Mouse (Mus musculus) spleen, adult 2 months (tissue): Measurements from ENCODE around the gene Fyb. TPM values are rescaled to one million over a fixed set of nuclear protein-coding genes. Genes with fewer than 3 reads are reported as not detected.

Source experiments
- DNase-seq, 2 experiments: peaks; one replicate each; pipeline versions ENCODE4 v3.0.0 to v3.0.0-alpha.2; 2012 to 2021; ENCODE audit warnings: low spot score in 2 of 2, low read depth in 1 of 2
- H3K27ac ChIP-seq: fragments of 200-500 bp; 2 replicates; pipeline ENCODE4 v1.5.1; 2012; ENCODE audit warnings: low read length, inconsistent platforms; ENCODE audit not compliant: insufficient read depth
- H3K27me3 ChIP-seq: fragments of 200-500 bp; 2 replicates; pipeline ENCODE4 v1.6.1; 2012; ENCODE audit warnings: mild to moderate bottlenecking, moderate library complexity, low read length, inconsistent platforms; ENCODE audit not compliant: control insufficient read depth, insufficient read depth
- H3K36me3 ChIP-seq: fragments of 200-500 bp; 2 replicates; pipeline ENCODE4 v1.6.1; 2012; ENCODE audit warnings: mild to moderate bottlenecking, low read length, inconsistent platforms; ENCODE audit not compliant: control insufficient read depth, insufficient read depth
- H3K4me1 ChIP-seq: fragments of 200-500 bp; 2 replicates; pipeline ENCODE4 v1.6.1; 2011; ENCODE audit warnings: inconsistent platforms; ENCODE audit not compliant: control insufficient read depth, insufficient read depth, insufficient read length
- H3K4me3 ChIP-seq: fragments of 200-500 bp; 2 replicates; pipeline ENCODE4 v1.5.1; 2011; ENCODE audit warnings: mild to moderate bottlenecking, inconsistent platforms; ENCODE audit not compliant: insufficient read depth, insufficient read length; ENCODE audit errors: extremely low read depth
- CTCF ChIP-seq: fragments of 200-500 bp; IDR thresholded peaks from 2 replicates; pipeline ENCODE4 v1.5.1; 2011; ENCODE audit warnings: mild to moderate bottlenecking, inconsistent platforms; ENCODE audit not compliant: insufficient read depth, insufficient read length, insufficient replicate concordance; ENCODE audit errors: extremely low read depth
- POLR2A ChIP-seq: fragments of 200-500 bp; IDR thresholded peaks from 2 replicates; pipeline ENCODE4 v1.6.1; 2011; ENCODE audit warnings: low read depth, low read length, inconsistent platforms
- WGBS: fragments of 180-500 bp; shearing (Covaris S2); methylation state at CpG from one replicate; pipeline ENCODE4 v1.1.7; 2018; 5-methylcytosine and 5-hydroxymethylcytosine counted together
- polyA plus RNA-seq: library from polyadenylated mRNA; depleted of rRNA; stranded (reverse); fragments of >200 nt; gene quantifications from 2 replicates; pipeline ENCODE4 v1.2.3, GENCODE M21; 2012

Gene Fyb
- polyA plus RNA-seq, 1 experiment, result 35.3 TPM

DNA sequence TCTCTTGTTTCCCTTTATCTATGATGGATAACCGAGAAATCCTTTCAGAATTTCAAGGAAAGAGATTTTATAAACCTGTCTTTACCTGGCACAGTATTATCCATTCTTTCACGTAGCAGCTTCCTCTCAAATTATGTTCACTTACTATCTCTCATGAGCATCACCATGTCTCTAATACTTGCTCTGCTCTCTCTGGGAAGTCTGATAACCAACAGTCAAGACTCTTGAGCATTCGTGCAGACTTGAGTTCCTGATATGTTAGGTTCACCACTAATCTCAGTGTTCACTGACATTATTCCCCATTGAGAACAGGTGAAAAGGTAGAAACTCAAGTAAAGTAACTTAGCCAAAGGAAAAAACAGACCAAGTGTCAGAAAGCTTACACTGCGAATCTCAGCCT, 34.9 kb downstream of the Fyb start:
- DNase-seq, result no peak
- Histone ChIP-seq H3K4me3 (no peak overlapping the region), H3K36me3 (no peaks in the 10 kb centered on the region), H3K27me3 (no peaks in the 10 kb centered on the region), H3K27ac (no peak overlapping the region), H3K4me1 (peaks cover 3% of the 10 kb centered on the region; the same call in 1 of the 2 replicates)
- TF ChIP-seq CTCF (no peak), POLR2A (no peak)
- WGBS, result 79% methylated on average over 4 of the region's 4 CpGs

DNA sequence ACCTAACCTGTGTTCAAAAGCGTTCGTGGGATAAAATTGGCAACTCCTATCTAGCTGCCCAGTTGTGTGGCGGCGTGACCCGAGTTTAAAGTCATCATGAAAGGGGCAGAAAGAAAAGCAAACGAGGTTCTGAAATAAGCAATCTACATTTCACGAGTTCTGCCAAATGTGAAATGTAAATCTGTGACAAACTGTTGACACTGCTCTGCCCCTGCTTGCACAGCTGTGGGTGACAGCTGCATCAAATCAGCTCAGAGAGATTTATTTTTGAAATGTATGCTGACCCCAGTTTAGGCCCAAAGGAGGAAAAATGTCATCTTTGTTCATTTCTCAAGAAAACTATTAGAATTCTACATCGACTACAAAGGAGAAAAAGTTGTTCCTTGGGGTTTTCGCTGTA, 36.5 kb downstream of the Fyb start:
- 90% methylated on average over 9 of the region's 9 CpGs for WGBS

DNA sequence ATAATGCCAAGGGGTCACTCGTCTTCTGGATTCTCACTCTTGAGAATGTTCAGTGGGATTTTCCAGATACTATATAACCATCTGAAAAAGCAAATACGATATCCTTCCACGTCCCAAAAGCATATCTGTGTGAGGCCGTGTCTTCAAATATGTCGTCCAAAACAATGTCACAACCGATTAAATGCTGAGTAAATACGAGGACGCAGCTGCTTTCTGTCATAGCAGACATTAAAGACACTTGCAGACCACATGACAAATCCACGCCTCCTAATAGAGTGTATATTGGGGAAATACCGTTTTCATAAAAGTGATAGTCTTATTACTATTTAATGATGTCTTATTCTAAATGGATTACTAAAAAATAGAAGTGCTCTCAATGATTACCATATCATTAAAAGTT, 38.0 kb downstream of the Fyb start:
- Histone ChIP-seq H3K36me3 (no peaks in the 10 kb centered on the region), H3K27me3 (no peaks in the 10 kb centered on the region), H3K4me3 (no peak overlapping the region), H3K4me1 (no peaks in the 10 kb centered on the region), H3K27ac (no peak overlapping the region)
- TF ChIP-seq CTCF (no peak), POLR2A (no peak)
- DNase-seq, result no peak
- WGBS, result 90% methylated on average over 10 of the region's 10 CpGs

More for the DNA sequence above, 36.5 kb downstream of the Fyb start:
- Histone ChIP-seq H3K4me3 (no peak overlapping the region), H3K4me1 (peaks cover 3% of the 10 kb centered on the region; the same call in 1 of the 2 replicates), H3K27ac (no peak overlapping the region), H3K36me3 (no peaks in the 10 kb centered on the region), H3K27me3 (no peaks in the 10 kb centered on the region)
- no peak for DNase-seq
- TF ChIP-seq CTCF (no peak), POLR2A (no peak)

DNA sequence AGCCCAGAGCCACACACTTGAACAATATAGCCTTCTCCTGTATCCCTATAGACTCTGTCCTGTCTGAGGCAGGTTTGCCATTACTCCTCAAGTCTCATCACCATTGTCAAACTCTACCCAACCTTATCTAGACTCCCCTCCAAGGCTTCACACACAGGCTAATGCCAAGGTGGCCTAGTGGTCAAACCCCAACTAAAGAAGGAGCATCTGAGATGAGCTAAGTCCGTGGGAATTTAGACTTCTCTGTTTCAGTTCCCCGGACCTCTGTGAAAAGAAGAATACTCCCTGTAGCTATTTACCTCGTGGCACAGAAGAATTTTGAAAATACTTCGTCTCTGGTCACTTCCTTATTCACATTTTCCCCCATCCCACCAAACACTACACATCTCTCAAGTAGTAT, 39.5 kb downstream of the Fyb start:
- Histone ChIP-seq H3K4me3 (no peak overlapping the region), H3K27me3 (no peaks in the 10 kb centered on the region), H3K27ac (no peak overlapping the region; the same call in 1 of the 2 replicates), H3K4me1 (no peaks in the 10 kb centered on the region), H3K36me3 (no peaks in the 10 kb centered on the region)
- TF ChIP-seq CTCF (no peak), POLR2A (no peak)
- DNase-seq, result no peak
- 62% methylated on average over 4 of the region's 4 CpGs for WGBS

DNA sequence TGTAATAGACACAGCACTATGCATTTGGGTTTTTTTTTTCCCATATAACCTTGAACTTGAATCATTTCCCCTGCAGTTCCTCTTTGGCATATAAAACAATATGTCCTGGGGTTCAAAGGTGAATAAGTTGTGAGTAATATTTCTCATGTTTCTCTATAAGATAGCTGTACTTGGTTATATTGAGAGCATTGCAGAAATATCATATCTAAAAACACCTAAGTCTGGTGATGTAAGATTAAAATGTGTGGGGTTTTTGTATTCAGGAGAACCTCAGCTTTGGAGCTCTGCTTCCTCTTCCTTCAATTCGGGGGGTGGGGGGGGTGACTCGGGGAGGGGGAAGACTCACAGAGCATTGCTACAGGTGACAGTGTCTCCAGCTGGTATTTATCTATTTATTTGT, 40.0 kb downstream of the Fyb start:
- H3K4me3 ChIP-seq, result no peak overlapping the region
- no peak for DNase-seq
- WGBS, result 25% methylated on average over 2 of the region's 2 CpGs
- no peaks in the 10 kb centered on the region for H3K4me1 ChIP-seq
- TF ChIP-seq POLR2A (no peak), CTCF (no peak)
- H3K27ac ChIP-seq, result no peak overlapping the region
- H3K36me3 ChIP-seq, result no peaks in the 10 kb centered on the region
- H3K27me3 ChIP-seq, result no peaks in the 10 kb centered on the region

DNA sequence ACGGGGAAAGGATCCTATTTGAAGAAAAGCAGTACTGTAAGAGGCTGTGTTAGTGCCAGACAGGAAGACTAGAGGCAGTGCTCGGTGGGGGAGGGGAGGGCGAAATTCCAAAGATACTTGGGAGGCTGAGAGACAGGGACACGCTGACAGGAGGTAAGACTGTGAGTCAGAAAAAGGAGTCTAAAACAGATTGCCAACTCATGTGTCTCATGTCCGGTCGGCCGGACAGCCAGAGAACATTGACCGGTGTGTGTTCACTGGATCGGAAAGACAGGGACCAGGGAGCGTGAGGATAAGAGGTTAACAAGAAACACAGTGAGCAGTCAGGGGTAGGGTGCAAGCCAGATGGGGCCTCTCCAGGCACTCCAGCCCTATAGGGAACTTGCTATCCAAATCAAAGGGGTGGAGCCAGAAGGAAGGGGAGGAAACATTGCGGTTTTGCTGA, 42.3 kb downstream of the Fyb start:
- H3K4me3 ChIP-seq, result no peak overlapping the region
- 45% methylated on average over 11 of the region's 11 CpGs for WGBS
- no peaks in the 10 kb centered on the region for H3K36me3 ChIP-seq
- peak overlapping the region; percentile 30 for H3K27ac ChIP-seq
- no peaks in the 10 kb centered on the region for H3K27me3 ChIP-seq
- DNase-seq, result no peak
- peaks cover 9% of the 10 kb centered on the region for H3K4me1 ChIP-seq
- no peak for TF ChIP-seq POLR2A
- no peak for TF ChIP-seq CTCF

DNA sequence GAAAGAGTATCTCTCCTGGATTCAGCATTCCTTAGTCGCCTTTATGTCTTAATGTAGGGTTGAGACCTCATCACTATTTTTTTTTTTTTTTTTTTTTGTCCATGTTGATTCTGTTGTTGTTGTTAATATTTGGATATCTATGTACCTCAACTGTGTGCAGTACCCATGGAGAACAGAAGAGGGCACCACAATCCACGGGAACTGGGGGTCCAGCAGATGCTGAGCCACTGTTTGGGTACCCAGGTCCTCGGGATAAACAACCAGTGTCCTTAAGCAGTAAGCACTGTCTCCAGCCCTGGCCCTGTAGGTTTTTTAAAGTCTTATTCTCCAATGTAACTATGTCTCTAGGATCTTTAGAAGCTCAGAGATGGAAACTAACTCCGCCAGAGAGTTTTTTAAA, 43.2 kb downstream of the Fyb start:
- H3K36me3 ChIP-seq, result no peaks in the 10 kb centered on the region
- no peak for DNase-seq
- no peak for TF ChIP-seq CTCF
- no peak for TF ChIP-seq POLR2A
- no peak overlapping the region for H3K4me3 ChIP-seq
- peaks cover 9% of the 10 kb centered on the region for H3K4me1 ChIP-seq
- no peaks in the 10 kb centered on the region for H3K27me3 ChIP-seq
- H3K27ac ChIP-seq, result no peak overlapping the region
- 90% methylated on average over 4 of the region's 4 CpGs for WGBS
